ENCODE assay signal across 18 mouse cellular contexts in genomic region chr14:22929585-22929984, GRCm38 (mm10).
A peak's percentile ranks its signal among the peaks of the same experiment; 100 is the strongest.
DNase-seq lines count a peak whose midpoint lies in the region; ATAC-seq and TF ChIP-seq lines count a peak whose summit lies in the region.
"Had no signal": no experiment of that assay in that cellular context is flagged by ENCODE, and none has a peak within 500 bp of the region (broad histone marks: within the 10 kb centered on the region; RNA-seq: fewer than 3 reads in every experiment).

No protein-coding gene starts in this region.

- H3K36me3 ChIP-seq in MEL (ENCODE audit: control insufficient read depth in 1 of 2, insufficient read depth in 2 of 2, low read length in 2 of 2): peaks cover 0 to 38% of the 10 kb centered on the region in 2 experiments; a peak in 2 of 4 replicates
- no peaks in the 10 kb centered on the region for H3K36me3 ChIP-seq in limb, embryonic 15.5 days
- H3K36me3 ChIP-seq in intestine, embryonic 15.5 days: no peaks in the 10 kb centered on the region
- H3K36me3 ChIP-seq: hindbrain, embryonic 13.5 days; liver, embryonic 12.5 days had no signal

- DNase-seq in 3134 (ENCODE audit: extremely low read depth, insufficient read length, low spot score) (peak; percentile 66), MEL (ENCODE audit: low read depth, low spot score) (no peak)
- peak; percentile 65 for DNase-seq in lung, postnatal 10 days
- DNase-seq in right cerebral cortex, adult 2 months (ENCODE audit: low spot score in 2 of 2): no peak
- no peak for DNase-seq in cerebellum, adult 2 months
- DNase-seq: cerebellum, adult 8-10 months; kidney, adult 9 months; kidney, postnatal 4 days; thymus, postnatal 4 days had no signal

- no peaks in the 10 kb centered on the region for H3K9me3 ChIP-seq in MEL (replicated peaks; ENCODE audit: insufficient read depth, low read length)
- H3K9me3 ChIP-seq in limb, embryonic 15.5 days: no peaks in the 10 kb centered on the region
- no peaks in the 10 kb centered on the region for H3K9me3 ChIP-seq in intestine, embryonic 15.5 days
- H3K9me3 ChIP-seq: hindbrain, embryonic 13.5 days; liver, embryonic 12.5 days had no signal

- H3K79me2 ChIP-seq in MEL (ENCODE audit: control insufficient read depth, insufficient read depth, low read length, poor library complexity): no peaks in the 10 kb centered on the region

- TF ChIP-seq EP300 in MEL (IDR thresholded peaks at IDR 0.05; ENCODE audit: low read depth in 1 of 2, low read length in 2 of 2): no peak

- no peak overlapping the region for H3K4me2 ChIP-seq in limb, embryonic 15.5 days
- H3K4me2 ChIP-seq in intestine, embryonic 15.5 days (replicated peaks): no peak overlapping the region
- H3K4me2 ChIP-seq: heart, embryonic 11.5 days; hindbrain, embryonic 13.5 days; liver, embryonic 12.5 days; midbrain, embryonic 11.5 days had no signal

- peak overlapping the region; percentile 65 for H3K27ac ChIP-seq in MEL (ENCODE audit: control insufficient read depth, low read depth, low read length)
- no peak overlapping the region for H3K27ac ChIP-seq in limb, embryonic 15.5 days
- no peak overlapping the region for H3K27ac ChIP-seq in intestine, embryonic 15.5 days
- no peak overlapping the region for H3K27ac ChIP-seq in cerebellum, adult 2 months (ENCODE audit: insufficient read depth, low read length)
- H3K27ac ChIP-seq: hindbrain, embryonic 13.5 days; liver, embryonic 12.5 days; macrophage had no signal

- H3K27me3 ChIP-seq in MEL (ENCODE audit: control insufficient read depth in 1 of 2, insufficient read depth in 2 of 2, low read length in 2 of 2): no peaks in the 10 kb centered on the region
- no peaks in the 10 kb centered on the region for H3K27me3 ChIP-seq in limb, embryonic 15.5 days
- no peaks in the 10 kb centered on the region for H3K27me3 ChIP-seq in intestine, embryonic 15.5 days (replicated peaks)
- H3K27me3 ChIP-seq in cerebellum, adult 2 months (ENCODE audit: control insufficient read depth, insufficient read depth, low read length): no peaks in the 10 kb centered on the region
- H3K27me3 ChIP-seq: hindbrain, embryonic 13.5 days; liver, embryonic 12.5 days had no signal

- H3K4me1 ChIP-seq in MEL (ENCODE audit: control insufficient read depth in 1 of 2, insufficient read depth in 2 of 2, low read length in 2 of 2): peaks cover 21 to 25% of the 10 kb centered on the region in 2 experiments
- H3K4me1 ChIP-seq in limb, embryonic 15.5 days: peaks cover 21% of the 10 kb centered on the region
- H3K4me1 ChIP-seq in intestine, embryonic 15.5 days (replicated peaks): peaks cover 11% of the 10 kb centered on the region
- H3K4me1 ChIP-seq in cerebellum, adult 2 months (ENCODE audit: control insufficient read depth, insufficient read depth, low read length): no peaks in the 10 kb centered on the region
- H3K4me1 ChIP-seq: liver, embryonic 12.5 days had no signal

- WGBS in limb, embryonic 15.5 days: 55% methylated on average over 2 of the region's 2 CpGs
- 87% methylated on average over 2 of the region's 2 CpGs for WGBS in intestine, embryonic 15.5 days
- WGBS in cerebellum, adult 2 months: 90% methylated on average over 2 of the region's 2 CpGs

- TF ChIP-seq RAD21 in MEL (IDR thresholded peaks at IDR 0.05; ENCODE audit: low read depth, low read length): no peak

- H3K9ac ChIP-seq in MEL (ENCODE audit: control insufficient read depth, low read depth, low read length, poor library complexity, severe bottlenecking): no peak overlapping the region; the same call in 1 of the 2 replicates
- H3K9ac ChIP-seq in limb, embryonic 15.5 days: no peak overlapping the region
- no peak overlapping the region for H3K9ac ChIP-seq in intestine, embryonic 15.5 days
- H3K9ac ChIP-seq: hindbrain, embryonic 13.5 days; liver, embryonic 12.5 days had no signal

- peak; percentile 86 for ATAC-seq in limb, embryonic 15.5 days (ENCODE audit: insufficient number of reproducible peaks, low FRiP score, low TSS enrichment, low read depth)
- no peak for ATAC-seq in erythroblast, adult 5-6 weeks (replicated peaks; ENCODE audit: low FRiP score, poor library complexity, severe bottlenecking)
- ATAC-seq in intestine, embryonic 15.5 days: no peak
- ATAC-seq: inflammation-experienced regulatory T-cells, adult 6 months; liver, embryonic 12.5 days had no signal

- no peak for TF ChIP-seq CTCF in MEL (IDR thresholded peaks at IDR 0.05 in 2 of 3, conservative IDR thresholded peaks at IDR 0.05 in 1 of 3; ENCODE audit: control insufficient read depth in 1 of 3, insufficient read depth in 1 of 3, low read depth in 2 of 3, low read length in 3 of 3, poor library complexity in 1 of 3, severe bottlenecking in 1 of 3)
- no peak for TF ChIP-seq CTCF in cerebellum, adult 2 months (IDR thresholded peaks at IDR 0.05; ENCODE audit: borderline replicate concordance, insufficient read depth, low read depth, low read length)

- no peak for TF ChIP-seq POLR2A in MEL (IDR thresholded peaks at IDR 0.05; ENCODE audit: control insufficient read depth in 1 of 2, insufficient read depth in 1 of 2, low read depth in 1 of 2, low read length in 2 of 2, poor library complexity in 1 of 2)
- no peak for TF ChIP-seq POLR2A in cerebellum, adult 2 months (IDR thresholded peaks at IDR 0.05; ENCODE audit: borderline replicate concordance, insufficient read depth, low read length)

- H3K4me3 ChIP-seq in MEL (ENCODE audit: control insufficient read depth in 1 of 2, insufficient read depth in 1 of 2, low read depth in 2 of 2, low read length in 2 of 2): no peak overlapping the region
- H3K4me3 ChIP-seq in limb, embryonic 15.5 days: no peak overlapping the region
- no peak overlapping the region for H3K4me3 ChIP-seq in intestine, embryonic 15.5 days (replicated peaks)
- no peak overlapping the region for H3K4me3 ChIP-seq in cerebellum, adult 2 months (replicated peaks; ENCODE audit: insufficient read depth, low read depth, low read length)
- H3K4me3 ChIP-seq: hindbrain, embryonic 13.5 days; liver, embryonic 12.5 days had no signal

TF ChIP-seq in MEL, 35 proteins besides CTCF, POLR2A, EP300 and RAD21:
- TF ChIP-seq RCOR1 (IDR thresholded peaks at IDR 0.05; ENCODE audit: low read depth, low read length): no peak
- TF ChIP-seq USF1 (IDR thresholded peaks at IDR 0.05; ENCODE audit: low read depth, low read length): no peak
- no peak for TF ChIP-seq CHD2 (IDR thresholded peaks at IDR 0.05; ENCODE audit: low read length)
- no peak for TF ChIP-seq TBP (IDR thresholded peaks at IDR 0.05; ENCODE audit: low read depth, low read length)
- no peak for TF ChIP-seq MEF2A (IDR thresholded peaks at IDR 0.05; ENCODE audit: extremely low read depth, insufficient replicate concordance, low read depth, low read length, poor library complexity, severe bottlenecking)
- no peak for TF ChIP-seq ZNF384 (IDR thresholded peaks at IDR 0.05; ENCODE audit: low read depth, low read length)
- no peak for TF ChIP-seq NELFE (IDR thresholded peaks at IDR 0.05; ENCODE audit: low read depth, low read length)
- TF ChIP-seq GATA1 (IDR thresholded peaks at IDR 0.05; ENCODE audit: low read depth, low read length): no peak
- TF ChIP-seq NRF1 (IDR thresholded peaks at IDR 0.05; ENCODE audit: insufficient read depth, low read depth, low read length, poor library complexity, severe bottlenecking): no peak
- TF ChIP-seq POLR2AphosphoS2 (IDR thresholded peaks at IDR 0.05; ENCODE audit: low read length): no peak
- no peak for TF ChIP-seq ELF1 (IDR thresholded peaks at IDR 0.05; ENCODE audit: low read depth, low read length)
- no peak for TF ChIP-seq MYB (IDR thresholded peaks at IDR 0.05; ENCODE audit: low read depth, low read length)
- TF ChIP-seq JUND (IDR thresholded peaks at IDR 0.05; ENCODE audit: low read depth, low read length): no peak
- no peak for TF ChIP-seq MXI1 (IDR thresholded peaks at IDR 0.05; ENCODE audit: low read depth, low read length)
- no peak for TF ChIP-seq SMC3 (IDR thresholded peaks at IDR 0.05; ENCODE audit: low read depth, low read length)

Comparison
In these comparisons a context has a peak if more than half of its experiments do, and no peak if none do; other contexts are left out.
1. DNase-seq: peak in 3134 (single experiment) and lung, postnatal 10 days (single experiment); none in MEL (single experiment), right cerebral cortex, adult 2 months (0 of 2) and cerebellum, adult 2 months (0 of 2).